Mouse (Mus musculus) hindbrain, embryonic 11.5 days (tissue): Measurements from ENCODE around the gene Mogs. TPM values are rescaled to one million over a fixed set of nuclear protein-coding genes. Genes with fewer than 3 reads are reported as not detected.

ENCODE experiments used
- ATAC-seq: fragments of 200-750 bp; cut with Nextera tagmentation; 2 replicates; pipeline ENCODE4 v1.8.0; 2017; ENCODE audit warnings: mild to moderate bottlenecking, moderate TSS enrichment, moderate library complexity; ENCODE audit not compliant: low FRiP score
- DNase-seq: peaks from one replicate; pipeline ENCODE4 v3.0.0-alpha.2; 2015; ENCODE audit warnings: low spot score
- H3K27ac ChIP-seq: fragments of 300-500 bp; sonication (generic); 2 replicates; pipeline ENCODE4 v1.5.1; 2014; ENCODE audit warnings: mild to moderate bottlenecking, low read depth, low read length
- H3K27me3 ChIP-seq: fragments of 300-500 bp; sonication (generic); 2 replicates; pipeline ENCODE4 v1.6.1; 2014; ENCODE audit warnings: mild to moderate bottlenecking, low read length, moderate library complexity, mixed read lengths; ENCODE audit not compliant: control insufficient read depth, insufficient read depth
- H3K36me3 ChIP-seq: fragments of 300-500 bp; sonication (generic); 2 replicates; pipeline ENCODE4 v1.6.1; 2014; ENCODE audit warnings: mild to moderate bottlenecking, low read length, moderate library complexity, mixed read lengths; ENCODE audit not compliant: control insufficient read depth, insufficient read depth
- H3K4me1 ChIP-seq: fragments of 300-500 bp; sonication (generic); replicated peaks from 2 replicates; pipeline ENCODE4 v1.6.1; 2014; ENCODE audit warnings: low read length, mixed read lengths; ENCODE audit not compliant: control insufficient read depth, insufficient read depth
- H3K4me2 ChIP-seq: fragments of 300-500 bp; sonication (generic); replicated peaks from 2 replicates; pipeline ENCODE4 v1.6.1; 2014; ENCODE audit warnings: mild to moderate bottlenecking, low read depth, low read length
- H3K4me3 ChIP-seq: fragments of 300-500 bp; sonication (generic); 2 replicates; pipeline ENCODE4 v1.5.1; 2014; ENCODE audit warnings: low read depth, low read length
- H3K9ac ChIP-seq: fragments of 300-500 bp; sonication (generic); 2 replicates; pipeline ENCODE4 v1.6.1; 2014; ENCODE audit warnings: low read depth, low read length
- H3K9me3 ChIP-seq: fragments of 300-500 bp; sonication (generic); 2 replicates; pipeline ENCODE4 v1.6.1; 2016; ENCODE audit warnings: low read length; ENCODE audit not compliant: control insufficient read depth
- whole genome bisulfite sequencing: fragments of 180-500 bp; shearing (Covaris S2); extraction: QIAGEN DNeasy Blood & Tissue Kit; methylation state at CpG from one replicate; pipeline ENCODE4 v1.1.7; 2014; 5-methylcytosine and 5-hydroxymethylcytosine counted together
- polyA plus RNA-seq: library from polyadenylated mRNA; unstranded; fragments of >200 nt; fragmentation: Nextera tagmentation; extraction: Ambion mirVana; gene quantifications from 2 replicates; pipeline ENCODE4 v1.2.1, GENCODE M21; 2014

Mogs gene
- polyA plus RNA-seq, 1 experiment from 2014 or later, result 17.1 TPM

DNA sequence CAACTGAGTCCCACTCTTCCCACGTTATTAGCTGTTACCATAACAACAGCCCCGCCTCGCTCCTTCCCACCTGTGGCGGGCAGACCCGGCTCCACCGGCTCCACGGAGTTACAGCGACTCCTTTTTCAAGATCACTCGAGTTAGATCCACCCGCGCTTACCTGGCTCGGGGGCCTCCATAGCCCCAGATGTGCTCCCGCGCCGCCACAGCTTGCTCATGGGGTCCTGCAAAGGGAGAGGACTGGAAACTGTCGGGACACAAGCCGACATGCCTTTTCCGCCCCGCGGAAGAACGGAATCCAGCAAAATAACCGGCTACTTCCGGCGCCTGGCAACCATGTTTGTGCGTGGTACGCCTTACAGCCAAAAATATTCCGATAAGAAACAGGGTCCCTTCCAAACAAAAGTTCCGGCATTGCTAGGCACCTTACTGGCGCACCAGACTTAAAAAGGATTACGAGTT is 9.6 kb downstream of the Mogs start:
- H3K9me3 ChIP-seq, result no peaks in the 10 kb centered on the region
- H3K9ac ChIP-seq, result peak overlapping the region; percentile 73
- peak overlapping the region; percentile 77 for H3K4me3 ChIP-seq
- H3K4me2 ChIP-seq, result peak overlapping the region; percentile 75
- DNase-seq (peak; percentile 92), ATAC-seq (peak; percentile 2; the same call in 1 of the 2 replicates)
- peaks cover 14% of the 10 kb centered on the region for H3K4me1 ChIP-seq
- no peaks in the 10 kb centered on the region for H3K27me3 ChIP-seq
- under 1% methylated on average over 30 of the region's 30 CpGs for WGBS
- H3K36me3 ChIP-seq, result no peaks in the 10 kb centered on the region
- peak overlapping the region; percentile 54 for H3K27ac ChIP-seq

- Histone ChIP-seq H3K36me3 (no peaks in the 10 kb centered on the region), H3K27ac (peak within 1 kb of the TSS; percentile 54), H3K27me3 (no peaks in the 10 kb centered on the region), H3K9ac (peak within 1 kb of the TSS; percentile 73), H3K9me3 (no peaks in the 10 kb centered on the region), H3K4me1 (peaks cover 11% of the 10 kb centered on the region), H3K4me3 (peak within 1 kb of the TSS; percentile 77), H3K4me2 (peak within 1 kb of the TSS; percentile 75)
- no peak for ATAC-seq
- no peak for DNase-seq
- 31% methylated on average over 5 of the region's 5 CpGs for WGBS
Observed at GRCm38 (mm10) chr6:83125331-83125730, 10.0 kb downstream of the Mogs start, which contains the start of gene Ino80b. Gene Ino80b (minus strand): TSS chr6:83125431.

GRCm38 (mm10) chr6:83127419-83127818 is 12.1 kb downstream of the Mogs start:
- H3K4me1 ChIP-seq, result peaks cover 11% of the 10 kb centered on the region
- ATAC-seq (no peak), DNase-seq (no peak)
- H3K4me2 ChIP-seq, result no peak overlapping the region
- no peak overlapping the region for H3K27ac ChIP-seq
- no peaks in the 10 kb centered on the region for H3K9me3 ChIP-seq
- H3K4me3 ChIP-seq, result no peak overlapping the region
- WGBS, result 97% methylated on average over 5 of the region's 5 CpGs
- no peaks in the 10 kb centered on the region for H3K27me3 ChIP-seq
- no peak overlapping the region for H3K9ac ChIP-seq
- H3K36me3 ChIP-seq, result no peaks in the 10 kb centered on the region

GRCm38 (mm10) chr6:83131469-83132034 is 16.3 kb downstream of the Mogs start:
- Histone ChIP-seq H3K4me3 (no peak overlapping the region), H3K4me1 (peaks cover 6% of the 10 kb centered on the region; the same call in 1 of the 2 replicates), H3K27ac (no peak overlapping the region), H3K9ac (no peak overlapping the region), H3K4me2 (no peak overlapping the region), H3K27me3 (no peaks in the 10 kb centered on the region), H3K36me3 (no peaks in the 10 kb centered on the region), H3K9me3 (no peaks in the 10 kb centered on the region)
- DNase-seq (no peak), ATAC-seq (no peak)
- 76% methylated on average over 6 of the region's 6 CpGs for WGBS

- WGBS, result 88% methylated on average over 9 of the region's 9 CpGs
- no peaks in the 10 kb centered on the region for H3K27me3 ChIP-seq
- peaks cover 6% of the 10 kb centered on the region; the same call in 1 of the 2 replicates for H3K4me1 ChIP-seq
- no peaks in the 10 kb centered on the region for H3K36me3 ChIP-seq
- H3K4me3 ChIP-seq, result no peak overlapping the region
- no peak overlapping the region for H3K27ac ChIP-seq
- H3K9ac ChIP-seq, result no peak overlapping the region
- DNase-seq (no peak), ATAC-seq (no peak)
- no peaks in the 10 kb centered on the region for H3K9me3 ChIP-seq
- no peak overlapping the region for H3K4me2 ChIP-seq
Observed at GRCm38 (mm10) chr6:83132176-83132919, 17.1 kb downstream of the Mogs start.

DNA sequence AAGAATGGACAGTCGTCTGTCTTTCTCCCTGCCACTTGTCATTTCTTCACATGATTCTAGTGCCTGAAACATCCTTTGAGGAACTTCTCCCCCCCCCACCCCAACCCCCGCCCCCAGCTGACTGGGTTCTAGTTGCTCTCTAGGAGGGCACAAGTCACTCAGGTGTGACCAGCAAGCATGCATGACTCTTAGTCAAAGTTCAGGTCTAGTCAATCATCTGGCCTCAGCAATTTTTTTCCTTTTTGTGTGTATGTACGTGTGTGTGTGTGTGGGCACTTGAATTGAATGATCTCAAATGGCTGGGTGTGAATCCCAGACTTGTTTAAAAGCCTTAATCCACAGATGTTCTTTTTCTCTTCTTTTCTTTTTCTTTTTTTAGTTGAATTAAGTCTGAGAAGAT is 18.9 kb downstream of the Mogs start:
- Histone ChIP-seq H3K27me3 (no peaks in the 10 kb centered on the region), H3K4me1 (peaks cover 9% of the 10 kb centered on the region; the same call in 1 of the 2 replicates), H3K4me3 (no peak overlapping the region), H3K4me2 (no peak overlapping the region), H3K9ac (no peak overlapping the region), H3K36me3 (no peaks in the 10 kb centered on the region), H3K9me3 (no peaks in the 10 kb centered on the region), H3K27ac (no peak overlapping the region)
- DNase-seq, result no peak
- ATAC-seq, result no peak
- 68% methylated on average over 3 of the region's 3 CpGs for WGBS

- no peaks in the 10 kb centered on the region for H3K27me3 ChIP-seq
- DNase-seq (no peak), ATAC-seq (no peak)
- H3K27ac ChIP-seq, result peak within 1 kb of the TSS; percentile 99; the same call in 1 of the 2 replicates
- peak within 1 kb of the TSS; percentile 53; the same call in 1 of the 2 replicates for H3K9ac ChIP-seq
- H3K9me3 ChIP-seq, result no peaks in the 10 kb centered on the region
- 59% methylated on average over 7 of the region's 7 CpGs for WGBS
- peak within 1 kb of the TSS; percentile 87 for H3K4me2 ChIP-seq
- no peaks in the 10 kb centered on the region for H3K36me3 ChIP-seq
- peaks cover 9% of the 10 kb centered on the region; the same call in 1 of the 2 replicates for H3K4me1 ChIP-seq
- H3K4me3 ChIP-seq, result peak within 1 kb of the TSS; percentile 62
Observed at GRCm38 (mm10) chr6:83134951-83135513, 19.7 kb downstream of the Mogs start, which contains the start of gene Rtkn. Gene Rtkn (plus strand): TSS chr6:83135463.

DNA sequence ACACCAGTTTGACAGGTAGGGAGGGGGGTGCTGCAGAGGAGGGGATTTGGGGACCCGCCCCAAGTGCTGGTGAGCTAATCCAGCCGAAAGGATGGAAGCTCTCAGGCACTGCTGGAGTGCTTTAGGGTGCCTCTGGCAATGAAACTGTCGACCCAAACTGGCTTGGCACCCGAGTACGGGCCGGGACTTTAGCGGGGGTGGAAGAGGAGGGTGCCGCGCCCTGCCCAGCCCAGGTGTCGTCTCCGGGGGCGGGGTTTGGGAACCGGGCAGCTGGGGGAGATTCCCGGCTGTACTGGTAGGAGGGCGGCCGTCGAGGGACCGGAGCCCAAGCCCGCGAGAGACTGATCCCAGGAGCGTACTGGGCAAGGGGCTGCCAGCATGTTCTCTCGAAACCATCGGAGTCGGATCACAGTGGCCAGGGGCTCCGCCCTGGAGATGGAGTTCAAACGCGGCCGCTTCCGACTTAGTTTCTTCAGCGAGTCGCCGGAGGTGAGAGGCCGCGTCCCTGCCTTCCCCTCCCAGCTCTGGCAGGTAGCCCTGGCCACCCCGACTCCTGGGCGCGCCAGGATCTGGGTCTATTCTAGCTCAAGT is 20.4 kb downstream of the Mogs start:
- peak overlapping the region; percentile 62 for H3K4me3 ChIP-seq
- H3K27ac ChIP-seq, result no peak overlapping the region
- no peaks in the 10 kb centered on the region for H3K9me3 ChIP-seq
- WGBS, result 6% methylated on average over 37 of the region's 37 CpGs
- DNase-seq, result peak; percentile 37
- H3K36me3 ChIP-seq, result no peaks in the 10 kb centered on the region
- no peak for ATAC-seq
- peaks cover 9% of the 10 kb centered on the region; the same call in 1 of the 2 replicates for H3K4me1 ChIP-seq
- H3K27me3 ChIP-seq, result no peaks in the 10 kb centered on the region
- peak overlapping the region; percentile 53; the same call in 1 of the 2 replicates for H3K9ac ChIP-seq
- peak overlapping the region; percentile 87 for H3K4me2 ChIP-seq
